Mouse (Mus musculus): ENCODE results near the gene Rnd2.

DNA sequence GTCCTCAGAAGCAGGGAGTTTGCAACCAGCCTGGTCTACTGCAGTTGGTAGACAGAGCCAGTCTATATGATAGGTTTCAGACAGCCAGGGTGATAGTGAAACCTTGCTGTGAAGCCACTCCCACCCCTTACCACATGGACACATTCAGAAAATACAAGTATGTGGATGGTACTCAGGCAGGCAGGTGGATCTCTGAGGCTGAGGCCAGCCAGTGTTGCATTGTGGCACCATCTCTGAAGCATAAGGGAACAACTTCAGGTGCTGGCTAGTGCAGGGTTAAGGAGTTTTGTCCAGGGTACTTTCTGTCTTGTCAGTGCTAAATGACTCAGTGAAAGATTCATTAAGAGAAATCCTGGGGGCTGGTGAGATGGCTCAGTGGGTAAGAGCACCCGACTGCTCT, 18.5 kb upstream of the Rnd2 start:
- no peak for TF ChIP-seq CTCF (IDR thresholded peaks at IDR 0.05; ENCODE audit: extremely low read depth, insufficient read depth, insufficient read length, insufficient replicate concordance)
- TF ChIP-seq POLR2A (IDR thresholded peaks at IDR 0.05; ENCODE audit: low read depth, low read length): no peak
